Mouse (Mus musculus) E14TG2a.4 (cell line): Measurements from ENCODE around the gene Slc29a1.

ENCODE experiments used
- H3K27me3 ChIP-seq: 2 replicates; pipeline ENCODE4 v1.6.1; 2014; ENCODE audit warnings: low read length, control low read depth; ENCODE audit not compliant: insufficient read depth
- H3K36me3 ChIP-seq: 2 replicates; pipeline ENCODE4 v1.6.1; 2014; ENCODE audit warnings: low read length, control low read depth; ENCODE audit not compliant: insufficient read depth
- H3K4me1 ChIP-seq: replicated peaks from 2 replicates; pipeline ENCODE4 v1.6.1; 2014; ENCODE audit warnings: low read depth, low read length, control low read depth
- H3K4me3 ChIP-seq: replicated peaks from 2 replicates; pipeline ENCODE4 v1.5.1; 2014; ENCODE audit warnings: mild to moderate bottlenecking, low read length
- H3K9me3 ChIP-seq: 2 replicates; pipeline ENCODE4 v1.6.1; 2014; ENCODE audit warnings: low read length, control low read depth
- CTCF ChIP-seq: conservative IDR thresholded peaks from 2 replicates; pipeline ENCODE4 v1.5.1; 2014; ENCODE audit warnings: low read length
- NANOG ChIP-seq: IDR thresholded peaks from 2 replicates; pipeline ENCODE4 v1.6.1; 2014; ENCODE audit warnings: borderline replicate concordance, low read length, mixed read lengths
- POU5F1 ChIP-seq: IDR thresholded peaks from 2 replicates; pipeline ENCODE4 v1.6.1; 2014; ENCODE audit warnings: low read length, borderline replicate concordance

The Slc29a1 gene

DNA sequence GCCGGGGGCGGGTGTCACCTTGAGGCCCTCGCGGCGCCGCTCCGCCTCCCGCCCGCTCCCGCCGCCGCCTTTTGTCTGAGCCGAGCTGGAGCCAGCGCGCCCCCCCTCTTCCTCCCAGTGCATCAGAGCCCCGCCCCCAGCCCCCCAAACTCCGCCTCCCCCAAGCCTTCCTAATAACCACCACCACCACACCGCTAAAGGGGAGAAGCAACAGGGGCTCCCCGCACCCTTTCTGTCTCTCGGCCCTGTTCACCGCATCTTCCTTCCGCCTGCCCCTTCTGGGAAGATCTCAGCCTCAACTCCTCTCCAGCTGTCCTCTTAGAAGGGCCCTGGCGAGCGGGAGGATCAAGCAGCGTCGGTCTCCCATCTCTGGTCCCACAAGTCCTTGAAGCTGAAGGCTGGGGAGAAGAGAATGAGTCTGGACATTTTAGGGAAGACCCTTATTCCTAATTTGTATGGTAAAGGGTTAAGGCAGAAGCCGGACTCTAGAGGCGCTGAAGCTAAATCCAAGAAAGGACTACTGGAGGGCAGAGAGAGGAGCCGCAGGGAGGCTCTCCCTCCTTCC is 49.7 kb downstream of the Slc29a1 start, which contains the start of gene Tmem151b:
Tmem151b (minus strand) TSS at position 61 of the 565 bp plus-strand sequence.
- no peak for TF ChIP-seq NANOG
- no peak for TF ChIP-seq CTCF
- TF ChIP-seq POU5F1 = no peak
- H3K36me3 ChIP-seq = no peaks in the 10 kb centered on the region
- H3K4me1 ChIP-seq = peaks cover 53% of the 10 kb centered on the region
- peak within 1 kb of the TSS; percentile 91 for H3K4me3 ChIP-seq
- H3K9me3 ChIP-seq = no peaks in the 10 kb centered on the region
- H3K27me3 ChIP-seq = peaks cover 48% of the 10 kb centered on the region

- TF ChIP-seq CTCF = peak; percentile 48
- no peak for TF ChIP-seq NANOG
- peak overlapping the region; percentile 91 for H3K4me3 ChIP-seq
- no peaks in the 10 kb centered on the region for H3K9me3 ChIP-seq
- H3K36me3 ChIP-seq = no peaks in the 10 kb centered on the region
- H3K27me3 ChIP-seq = peaks cover 55% of the 10 kb centered on the region
- peaks cover 61% of the 10 kb centered on the region for H3K4me1 ChIP-seq
Measured at GRCm38 (mm10) chr17:45548541-45549512, 50.6 kb downstream of the Slc29a1 start.

GRCm38 (mm10) chr17:45547461-45548190 is 51.8 kb downstream of the Slc29a1 start:
- Histone ChIP-seq H3K27me3 (peaks cover 59% of the 10 kb centered on the region), H3K9me3 (no peaks in the 10 kb centered on the region), H3K4me1 (peaks cover 70% of the 10 kb centered on the region), H3K4me3 (no peak overlapping the region), H3K36me3 (no peaks in the 10 kb centered on the region)
- TF ChIP-seq NANOG (no peak), CTCF (no peak), POU5F1 (no peak)

GRCm38 (mm10) chr17:45546941-45547340 is 52.5 kb downstream of the Slc29a1 start:
- peaks cover 64% of the 10 kb centered on the region for H3K27me3 ChIP-seq
- TF ChIP-seq POU5F1 (no peak), CTCF (no peak), NANOG (no peak)
- peaks cover 69% of the 10 kb centered on the region for H3K4me1 ChIP-seq
- no peaks in the 10 kb centered on the region for H3K9me3 ChIP-seq
- no peaks in the 10 kb centered on the region for H3K36me3 ChIP-seq
- no peak overlapping the region for H3K4me3 ChIP-seq

- no peaks in the 10 kb centered on the region for H3K9me3 ChIP-seq
- no peaks in the 10 kb centered on the region for H3K36me3 ChIP-seq
- H3K4me3 ChIP-seq = peak overlapping the region; percentile 75
- H3K27me3 ChIP-seq = peaks cover 77% of the 10 kb centered on the region
- TF ChIP-seq NANOG = no peak
- no peak for TF ChIP-seq CTCF
- no peak for TF ChIP-seq POU5F1
- H3K4me1 ChIP-seq = peaks cover 54% of the 10 kb centered on the region
Measured at GRCm38 (mm10) chr17:45545278-45545961, 54.0 kb downstream of the Slc29a1 start.

GRCm38 (mm10) chr17:45544873-45545277 is 54.5 kb downstream of the Slc29a1 start:
- peaks cover 78% of the 10 kb centered on the region for H3K27me3 ChIP-seq
- H3K9me3 ChIP-seq = no peaks in the 10 kb centered on the region
- peak overlapping the region; percentile 75 for H3K4me3 ChIP-seq
- H3K4me1 ChIP-seq = peaks cover 54% of the 10 kb centered on the region
- no peak for TF ChIP-seq NANOG
- TF ChIP-seq CTCF = no peak
- no peak for TF ChIP-seq POU5F1
- H3K36me3 ChIP-seq = no peaks in the 10 kb centered on the region

DNA sequence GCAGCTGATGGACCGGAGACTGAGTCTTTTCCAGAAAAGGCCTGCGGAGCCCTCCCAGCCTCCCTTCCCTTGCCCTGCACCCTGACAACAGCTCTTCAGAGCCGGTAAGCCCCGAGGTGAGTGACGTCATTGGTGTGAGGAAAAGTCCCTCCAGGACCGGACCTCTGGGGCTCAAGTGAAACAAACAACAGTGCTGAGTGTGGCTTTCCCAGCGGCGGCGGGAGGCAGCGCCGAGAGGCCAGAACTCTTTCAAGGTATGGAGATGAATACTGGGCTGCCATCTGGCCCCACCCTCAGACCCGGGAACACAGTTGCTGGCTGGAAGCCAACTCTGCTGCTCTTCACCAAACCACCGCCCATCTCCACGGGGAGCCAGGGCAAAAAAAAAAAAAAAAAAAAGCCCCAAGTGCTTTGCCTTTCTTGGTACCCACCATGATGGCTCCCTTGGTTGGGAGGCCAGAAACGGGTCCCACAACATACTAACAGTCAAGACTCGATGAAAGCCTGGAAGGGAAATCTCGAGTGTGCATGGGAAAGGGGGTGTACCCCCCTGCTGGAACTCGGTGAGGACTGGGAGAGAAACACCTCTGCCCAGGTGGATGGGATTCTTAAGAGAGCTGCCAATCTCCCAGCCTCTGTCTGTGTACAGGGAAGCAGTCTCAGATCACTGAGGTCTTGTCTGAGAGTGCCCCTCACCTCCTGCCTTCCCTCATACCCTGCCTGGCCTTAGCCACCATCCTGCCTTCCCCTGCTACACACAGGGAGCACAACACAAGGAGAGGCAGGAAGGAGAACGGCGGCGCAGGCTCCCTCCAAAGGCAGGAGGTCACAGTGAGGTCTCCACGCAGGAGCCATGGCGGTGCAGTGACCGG is 55.2 kb downstream of the Slc29a1 start:
- no peaks in the 10 kb centered on the region for H3K36me3 ChIP-seq
- H3K9me3 ChIP-seq = no peaks in the 10 kb centered on the region
- peaks cover 84% of the 10 kb centered on the region for H3K27me3 ChIP-seq
- peaks cover 58% of the 10 kb centered on the region for H3K4me1 ChIP-seq
- TF ChIP-seq NANOG = no peak
- no peak for TF ChIP-seq POU5F1
- peak overlapping the region; percentile 75 for H3K4me3 ChIP-seq
